Mouse (Mus musculus): Measurements from ENCODE around the gene Mtnr1b. TPM values are rescaled to one million over a fixed set of nuclear protein-coding genes. Genes with fewer than 3 reads are reported as not detected.
"Not testable (repeated sequence)": the region's sequence is repeated elsewhere in the genome, so short reads cannot be mapped to it uniquely, and the experiment has no call there.

Mtnr1b gene
- total RNA-seq (2021) = not detected

DNA sequence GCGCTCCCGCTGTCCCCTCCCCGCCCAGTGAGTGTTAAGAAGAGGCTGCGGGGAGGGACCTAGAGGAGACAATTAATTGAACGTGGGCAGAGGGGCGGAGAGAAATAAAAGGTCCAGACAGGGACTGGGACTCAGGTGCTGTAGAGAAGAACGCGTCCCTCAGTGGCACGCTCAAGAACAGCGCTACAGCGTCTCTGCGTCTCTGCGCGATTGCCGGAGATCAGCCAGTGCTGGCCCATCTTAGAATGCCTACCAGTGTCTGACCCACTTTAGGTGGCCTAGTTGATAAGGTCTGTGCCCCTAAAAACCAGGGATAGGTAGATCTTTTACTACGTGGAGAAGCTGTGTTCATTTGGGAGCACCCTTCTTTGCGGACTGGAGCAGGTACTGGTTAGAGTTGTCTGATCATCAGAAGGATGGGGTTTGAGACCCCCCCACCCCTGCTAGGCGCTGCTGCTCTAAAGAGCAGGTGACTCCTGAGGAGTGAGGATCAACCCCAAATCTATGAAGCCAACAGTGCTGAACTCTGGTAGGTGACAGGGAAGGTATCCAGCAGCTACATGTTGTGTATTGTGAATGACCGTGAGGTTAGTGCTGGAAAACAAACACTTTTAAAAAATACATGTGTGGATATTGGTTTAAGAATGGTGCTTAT is at the start of gene Mtnr1b:
Gene Mtnr1b (minus strand): TSS at position 51 of the 655 bp plus-strand sequence.
- no peak for DNase-seq (ENCODE audit: low spot score in 2 of 2)
- intact Hi-C loops (cut with DNase I) = no loop called here

DNA sequence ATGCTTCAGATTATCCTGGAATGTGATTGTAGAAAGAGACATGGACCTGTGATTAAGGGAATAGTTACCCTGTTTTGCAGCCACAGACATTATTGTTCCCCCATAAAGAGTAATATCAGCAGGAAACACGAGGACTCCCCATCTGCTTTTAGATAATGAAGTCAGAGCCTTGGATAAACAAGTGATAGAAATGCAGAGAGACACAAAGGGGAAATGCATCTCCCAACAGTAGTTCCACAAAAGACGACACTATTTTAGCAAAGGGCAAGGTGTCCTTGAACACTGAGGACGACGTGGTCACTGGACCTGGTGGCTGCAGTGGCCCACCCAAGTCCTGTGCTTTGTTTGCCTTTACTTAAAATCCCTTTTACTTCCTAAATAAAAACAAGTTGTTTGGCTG is 45.9 kb upstream of the Mtnr1b start:
- intact Hi-C loops (cut with DNase I) = loop anchor here (10.0 kb wide), 1 partner anchor 585 kb away; the partner anchor contains the start of gene Fat3
- no peak for DNase-seq (ENCODE audit: low spot score in 2 of 2)

DNA sequence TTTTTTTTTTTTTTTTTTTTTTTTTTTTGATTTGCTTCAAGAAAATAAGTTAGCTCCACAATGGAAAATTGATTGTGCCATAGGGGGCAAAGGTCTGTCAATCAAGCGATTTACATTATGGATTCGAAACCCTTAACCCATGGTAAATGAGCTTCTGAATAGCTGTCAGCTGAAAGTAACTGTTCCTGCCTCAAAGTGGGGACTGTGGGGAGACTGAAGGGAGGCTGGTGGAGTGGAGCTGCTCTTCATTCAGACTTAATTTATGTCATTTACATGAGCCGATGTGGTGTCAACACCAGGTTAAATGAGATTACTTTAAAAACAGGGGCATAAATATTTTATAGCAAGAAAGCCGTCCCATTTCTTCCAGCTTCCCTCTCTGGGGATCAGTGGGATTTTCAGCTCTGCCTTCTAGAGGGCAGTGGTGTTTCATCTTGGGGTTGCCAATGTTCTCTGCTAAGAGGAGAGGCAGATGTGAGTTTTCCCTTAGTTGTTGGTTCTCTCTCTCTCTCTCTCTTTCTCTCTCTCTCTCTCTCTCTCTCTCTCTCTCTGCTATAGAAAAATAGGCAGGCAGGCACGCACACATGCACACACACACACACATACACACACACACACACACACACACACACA is 45.1 kb upstream of the Mtnr1b start:
- intact Hi-C loops (cut with DNase I) = loop anchor here (10.0 kb wide), 1 partner anchor 585 kb away; the partner anchor contains the start of gene Fat3
- no peak for DNase-seq (ENCODE audit: low spot score in 2 of 2)

DNA sequence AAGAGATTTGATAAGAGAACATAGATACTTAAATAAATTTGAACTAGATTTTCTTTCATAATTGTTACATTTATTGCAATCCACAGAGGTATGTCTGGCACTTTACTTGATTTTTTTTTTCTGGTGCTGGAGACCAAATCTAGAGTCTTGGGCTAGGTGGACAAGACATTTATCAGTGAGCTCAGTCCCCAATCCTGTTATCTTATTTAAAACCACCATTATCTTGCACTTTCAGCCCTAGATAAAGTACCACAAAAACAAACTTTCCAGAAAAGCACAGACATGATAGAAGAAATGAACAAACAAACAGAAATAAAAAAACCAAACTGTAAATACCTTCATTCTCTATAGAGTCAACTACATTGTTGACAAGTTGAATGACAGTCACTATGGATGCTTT is 42.2 kb upstream of the Mtnr1b start:
- no peak for DNase-seq (ENCODE audit: low spot score in 2 of 2)
- intact Hi-C loops (cut with DNase I) = no loop called here

DNA sequence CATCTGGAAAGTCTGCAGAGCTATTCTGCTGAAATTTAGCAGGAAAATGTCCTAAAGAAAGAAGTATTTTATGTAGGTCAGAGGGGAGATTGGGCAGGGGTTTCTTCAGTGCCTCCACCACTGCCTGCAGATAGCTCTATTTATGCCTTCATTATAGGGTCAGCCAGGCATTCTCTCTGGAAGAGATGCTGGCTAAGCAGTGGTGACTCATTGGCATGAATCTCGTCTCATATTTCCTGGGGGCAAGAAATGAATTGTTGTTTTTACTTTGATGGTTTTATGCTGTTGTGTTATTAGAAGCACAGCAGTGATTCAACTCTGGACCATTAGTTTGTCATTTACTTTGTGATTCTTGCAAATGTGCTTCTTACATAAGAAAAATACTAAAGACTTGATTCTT is 38.4 kb upstream of the Mtnr1b start:
- no peak for DNase-seq (ENCODE audit: low spot score in 2 of 2)
- intact Hi-C loops (cut with DNase I) = no loop called here

DNA sequence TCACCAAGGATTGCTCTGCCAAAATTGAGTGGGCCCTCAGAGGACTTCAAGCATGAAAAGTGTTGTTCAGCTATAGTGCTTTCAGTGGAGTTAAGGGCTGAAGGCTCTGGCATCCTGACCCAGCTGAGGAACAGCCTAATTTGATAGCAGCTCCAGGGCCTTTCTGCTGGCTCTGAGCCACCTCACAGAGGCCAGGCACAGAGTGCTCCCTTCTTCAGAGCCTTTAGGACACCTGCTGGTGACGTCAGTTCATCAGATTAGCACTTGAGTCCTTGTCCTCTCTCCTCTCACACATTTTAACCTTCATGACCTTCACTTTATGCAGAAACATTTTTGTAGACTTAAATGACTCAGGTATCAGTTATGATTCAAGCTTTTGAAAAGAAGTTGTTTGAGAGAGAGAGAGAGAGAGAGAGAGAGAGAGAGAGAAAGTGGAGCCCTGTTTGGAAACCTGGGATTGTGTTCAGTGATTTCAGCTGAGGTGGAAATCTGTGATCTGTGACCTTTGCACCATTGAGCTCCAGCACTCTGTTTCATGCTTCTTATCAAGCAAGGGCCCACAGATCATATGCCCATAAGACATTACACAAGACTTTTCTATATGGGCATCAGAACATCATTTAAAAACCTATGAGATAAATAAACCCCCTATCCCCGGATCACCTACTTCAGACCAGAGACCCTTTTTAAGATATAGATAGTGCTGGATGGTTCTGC is 35.2 kb upstream of the Mtnr1b start:
- intact Hi-C loops (cut with DNase I) = no loop called here
- no peak for DNase-seq (ENCODE audit: low spot score in 2 of 2)

DNA sequence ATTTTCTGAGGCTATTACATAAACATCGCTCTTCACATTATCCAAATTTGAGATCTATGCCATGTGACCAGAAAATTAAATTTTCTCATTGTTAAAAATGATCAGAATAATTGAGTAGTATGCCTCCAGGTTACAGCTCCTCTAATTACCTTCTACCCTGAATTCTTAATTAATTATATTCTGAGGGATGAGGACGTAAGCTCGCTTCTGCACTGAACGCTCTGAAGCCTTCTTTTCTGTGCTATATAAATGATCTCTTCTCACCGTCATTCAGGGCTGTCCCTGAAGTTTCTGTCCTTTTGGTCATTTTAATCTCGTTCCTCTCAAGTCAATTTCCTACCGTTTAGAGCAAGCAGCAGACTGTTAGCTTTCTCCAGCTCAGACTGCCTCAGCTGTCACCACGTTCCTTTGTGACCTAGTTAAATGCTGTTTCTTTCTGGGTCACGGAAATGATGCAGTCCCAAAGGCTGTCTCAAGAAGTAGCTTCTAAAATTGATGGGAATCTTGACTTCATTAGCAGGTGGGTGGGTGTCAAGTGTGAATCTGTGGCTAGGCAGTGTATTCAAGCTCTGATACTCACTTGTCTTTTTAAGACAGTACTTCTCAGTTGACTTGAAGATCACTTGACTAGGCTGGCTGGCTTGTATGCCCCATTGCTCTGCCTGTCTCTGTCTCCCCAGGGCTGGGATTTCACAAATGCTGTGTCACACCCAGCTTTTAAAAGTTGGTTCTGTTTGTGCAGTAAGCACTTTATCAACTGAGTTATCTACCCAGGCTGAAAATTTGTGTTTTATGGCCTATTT is 29.8 kb upstream of the Mtnr1b start:
- intact Hi-C loops (cut with DNase I) = no loop called here
- no peak for DNase-seq (ENCODE audit: low spot score in 2 of 2)

DNA sequence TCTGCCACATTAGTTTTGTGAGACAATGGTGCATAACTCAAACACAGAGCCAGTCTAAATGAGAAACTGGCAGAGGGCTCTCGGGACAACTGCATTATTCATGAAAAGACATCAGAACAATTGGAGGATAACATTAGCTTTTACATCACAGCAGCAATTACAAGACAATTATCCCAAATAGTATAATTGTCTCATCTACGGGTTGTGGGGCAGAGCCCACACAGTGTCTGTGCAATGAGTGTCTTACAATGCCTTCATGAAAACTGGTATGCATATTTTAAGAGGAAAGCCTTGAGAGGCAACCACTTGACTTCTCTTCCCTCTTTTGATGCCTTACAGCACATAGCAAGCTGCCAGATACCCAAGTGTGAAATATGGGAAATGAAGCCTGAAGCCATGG is 23.8 kb upstream of the Mtnr1b start:
- intact Hi-C loops (cut with DNase I) = no loop called here
- DNase-seq (ENCODE audit: low spot score in 2 of 2) = no peak

DNA sequence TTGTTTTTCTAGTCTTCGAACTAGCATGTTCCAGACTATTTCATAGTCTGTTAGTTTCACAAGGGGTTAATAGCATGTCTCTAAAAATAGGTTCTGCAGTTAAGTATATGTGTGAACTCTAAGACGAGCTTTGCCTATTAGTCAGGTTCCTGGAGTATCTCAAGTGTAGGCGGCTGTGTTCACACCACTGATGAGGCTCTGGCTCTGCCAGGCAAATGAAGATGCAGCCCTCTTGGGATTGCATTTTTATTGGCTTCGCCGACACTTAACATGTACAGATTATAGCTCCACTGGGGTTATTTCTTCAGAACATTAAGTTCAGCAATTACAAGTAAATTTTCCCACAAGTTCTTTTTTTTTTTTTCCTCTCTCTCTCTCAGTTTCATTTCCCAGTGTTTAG is 12.4 kb upstream of the Mtnr1b start:
- intact Hi-C loops (cut with DNase I) = no loop called here
- no peak for DNase-seq (ENCODE audit: low spot score in 2 of 2)

DNA sequence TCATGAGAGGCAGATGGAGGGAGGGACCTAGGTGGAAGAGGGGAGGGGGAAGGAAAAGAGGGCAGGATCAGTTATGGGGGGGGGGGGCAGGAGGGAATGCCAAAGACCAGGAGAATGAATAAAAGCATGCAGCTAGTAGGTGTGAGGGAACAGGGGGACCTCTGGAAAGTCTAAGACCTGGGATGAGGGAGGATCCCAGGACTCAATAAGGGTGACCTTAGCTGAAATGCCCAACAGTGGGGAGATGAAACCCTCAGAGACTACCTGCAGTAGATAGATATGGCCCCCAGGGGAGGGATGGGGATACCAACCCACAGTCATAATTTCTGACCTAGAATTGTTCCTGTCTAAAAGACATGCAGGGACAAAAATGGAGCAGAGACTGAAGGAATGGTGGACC is 6.4 kb upstream of the Mtnr1b start:
- DNase-seq (ENCODE audit: low spot score in 2 of 2) = no peak
- intact Hi-C loops (cut with DNase I) = loop anchor here (1.0 to 5.0 kb wide), 2 partner anchors 128 to 195 kb away; no protein-coding TSS in a partner anchor

DNA sequence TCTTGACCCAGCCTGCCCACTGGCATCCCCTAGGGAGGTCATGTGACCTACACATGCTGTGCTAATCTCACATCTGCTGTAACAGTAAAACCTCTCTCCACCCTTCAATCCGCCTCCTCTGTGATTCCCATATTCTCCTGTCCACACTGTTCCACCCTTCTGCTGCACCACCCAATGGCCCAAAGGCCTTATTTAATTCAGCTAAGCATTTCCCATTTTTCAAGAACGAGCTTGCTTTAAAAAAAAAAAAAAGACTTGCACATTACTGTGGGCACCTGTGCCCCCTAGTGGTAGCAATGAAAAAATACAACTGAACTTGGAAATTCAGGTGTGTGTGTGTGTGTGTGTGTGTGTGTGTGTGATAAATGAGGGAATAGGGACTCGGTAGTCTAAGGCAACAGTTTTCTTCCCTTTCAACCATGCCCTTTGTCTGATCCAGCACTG is 5.8 kb upstream of the Mtnr1b start:
- DNase-seq (ENCODE audit: low spot score in 2 of 2) = no peak
- intact Hi-C loops (cut with DNase I) = loop anchor here (1.0 to 5.0 kb wide), 2 partner anchors 128 to 195 kb away; no protein-coding TSS in a partner anchor

DNA sequence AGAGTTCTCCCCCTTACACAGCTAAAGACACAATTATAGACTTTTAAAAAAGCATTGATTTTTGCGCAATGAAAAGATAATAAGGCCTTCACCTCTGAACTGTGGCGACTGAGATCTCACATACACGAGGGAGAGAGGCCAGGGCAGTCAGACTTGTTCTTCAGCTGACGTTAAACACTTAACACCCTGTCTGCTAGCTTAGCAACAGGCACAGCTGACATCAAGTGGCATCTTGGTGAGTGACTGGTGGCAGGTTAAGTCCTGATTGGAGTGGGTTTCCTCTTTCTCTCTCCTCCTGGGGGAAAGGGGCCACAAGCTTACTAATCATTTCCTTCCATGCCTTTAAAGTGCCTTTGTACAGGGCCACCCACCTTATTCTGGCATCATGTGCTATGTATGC is 4.3 kb downstream of the Mtnr1b start:
- intact Hi-C loops (cut with DNase I) = no loop called here
- no peak for DNase-seq (ENCODE audit: low spot score in 2 of 2)

DNA sequence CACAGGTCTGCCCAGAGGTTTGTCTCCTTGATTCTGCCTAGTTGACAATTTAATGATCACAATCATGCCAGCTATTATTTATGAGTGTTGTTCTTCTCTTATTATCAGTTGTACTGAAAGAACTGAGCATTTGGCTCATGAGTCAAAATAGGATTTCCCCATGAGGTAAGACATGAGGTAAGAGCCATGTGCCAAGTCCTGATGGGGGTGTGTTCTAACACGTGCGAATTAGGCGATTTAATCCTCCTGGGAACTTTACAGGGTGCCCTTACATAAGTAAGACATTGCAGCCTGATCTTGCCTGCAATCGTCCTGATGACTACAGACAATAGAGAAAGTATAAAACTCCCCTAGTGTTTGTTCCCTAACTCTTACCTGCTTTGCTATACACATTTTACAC is 4.9 kb downstream of the Mtnr1b start:
- no peak for DNase-seq (ENCODE audit: low spot score in 2 of 2)
- intact Hi-C loops (cut with DNase I) = no loop called here

DNA sequence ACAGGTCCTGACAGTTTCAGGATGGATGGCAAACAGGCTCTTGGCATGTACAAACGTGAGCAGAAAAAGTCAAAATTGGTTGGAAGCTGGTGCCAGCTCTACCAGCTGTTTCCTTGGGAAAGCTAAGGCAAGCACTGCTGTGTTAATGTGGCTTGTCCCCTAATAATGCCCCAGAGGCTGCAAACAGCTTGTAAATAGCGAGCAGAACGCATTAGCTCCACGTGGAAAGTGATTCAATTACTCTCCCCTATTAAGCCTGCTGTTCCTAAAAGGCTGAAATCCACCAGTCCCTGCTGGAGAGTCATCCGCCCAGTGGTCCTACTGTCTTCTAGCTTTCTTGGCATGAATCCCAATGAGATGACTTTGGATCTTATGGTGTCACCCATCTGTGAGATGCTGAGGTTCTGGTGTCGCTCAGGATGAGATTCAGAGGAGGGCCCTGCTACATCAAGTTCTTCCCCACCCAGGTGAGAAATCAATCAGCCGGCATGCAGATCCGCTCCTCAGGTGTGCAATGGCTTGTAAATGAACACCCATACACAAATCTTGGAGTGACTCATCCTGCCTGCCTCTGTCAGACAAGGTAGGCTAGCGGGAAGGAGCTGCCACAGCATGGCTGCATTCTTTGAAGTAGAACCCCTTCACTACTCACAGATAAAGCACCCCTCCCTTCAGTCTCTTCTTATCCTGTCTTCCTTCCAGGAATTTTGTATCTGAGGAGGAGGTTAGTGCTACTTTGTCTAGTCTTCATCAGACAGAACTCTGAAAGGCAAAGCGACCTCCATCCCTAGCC is 7.9 kb downstream of the Mtnr1b start:
- intact Hi-C loops (cut with DNase I) = no loop called here
- DNase-seq (ENCODE audit: low spot score in 2 of 2) = no peak

DNA sequence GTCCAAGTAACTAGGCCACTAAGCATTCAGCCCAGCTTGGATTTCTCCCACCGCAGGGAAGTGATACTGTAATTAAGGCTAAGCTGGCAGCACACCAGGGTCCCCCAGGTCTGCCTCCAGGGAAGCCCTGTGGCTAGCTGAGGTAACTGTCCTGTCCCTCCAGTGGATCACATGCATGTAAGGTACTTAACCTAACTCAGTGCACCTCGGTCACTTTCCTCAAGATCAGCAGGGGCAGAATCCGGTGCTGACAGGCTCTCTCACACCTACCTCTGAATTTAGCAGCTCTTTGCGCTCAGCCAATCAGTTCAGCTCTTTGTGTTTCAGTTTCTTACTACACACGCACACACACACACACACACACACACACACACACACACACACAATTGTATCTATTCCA is 13.0 kb downstream of the Mtnr1b start:
- intact Hi-C loops (cut with DNase I) = no loop called here
- no peak for DNase-seq (ENCODE audit: low spot score in 2 of 2)

DNA sequence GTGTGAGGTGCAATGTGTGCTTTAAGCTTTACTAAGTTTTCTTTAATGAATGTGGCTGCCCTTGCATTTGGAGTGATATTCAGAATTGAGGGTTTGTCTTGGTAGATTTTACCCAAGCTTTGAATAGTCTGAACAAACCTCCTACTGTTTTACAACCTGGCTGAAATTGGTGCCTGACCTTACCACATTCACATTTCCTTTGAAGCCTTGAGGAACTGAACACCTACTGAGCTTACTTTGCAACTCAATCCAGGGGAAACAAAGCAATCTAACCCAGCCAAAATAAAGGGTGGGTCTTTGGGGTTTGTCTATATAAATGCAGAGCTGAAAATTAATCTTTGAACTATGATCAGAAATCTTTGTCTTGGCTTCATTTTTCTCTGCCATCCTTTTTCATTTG is 23.6 kb downstream of the Mtnr1b start:
- intact Hi-C loops (cut with DNase I) = no loop called here
- no peak for DNase-seq (ENCODE audit: low spot score in 2 of 2)

DNA sequence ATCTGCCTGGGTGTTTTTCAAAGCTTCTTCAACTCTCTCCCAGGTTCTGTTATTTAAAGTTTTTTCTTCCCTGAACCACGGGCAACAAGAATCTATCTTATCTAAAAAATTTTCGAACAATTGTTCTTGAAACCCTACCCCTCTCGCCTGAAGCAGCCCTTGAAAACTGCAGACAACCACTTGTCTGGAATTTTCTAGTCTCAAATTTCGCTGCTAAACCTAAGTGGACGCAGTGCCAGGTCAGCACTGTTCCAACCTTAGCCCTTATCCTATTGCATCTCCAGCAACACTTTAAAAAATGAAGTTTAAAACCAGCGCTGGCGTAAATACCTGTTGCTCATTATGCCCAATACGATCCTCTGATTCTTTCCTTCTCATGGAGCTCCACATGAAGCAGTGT is 29.0 kb downstream of the Mtnr1b start:
- DNase-seq (ENCODE audit: low spot score in 2 of 2) = no peak
- intact Hi-C loops (cut with DNase I) = no loop called here

DNA sequence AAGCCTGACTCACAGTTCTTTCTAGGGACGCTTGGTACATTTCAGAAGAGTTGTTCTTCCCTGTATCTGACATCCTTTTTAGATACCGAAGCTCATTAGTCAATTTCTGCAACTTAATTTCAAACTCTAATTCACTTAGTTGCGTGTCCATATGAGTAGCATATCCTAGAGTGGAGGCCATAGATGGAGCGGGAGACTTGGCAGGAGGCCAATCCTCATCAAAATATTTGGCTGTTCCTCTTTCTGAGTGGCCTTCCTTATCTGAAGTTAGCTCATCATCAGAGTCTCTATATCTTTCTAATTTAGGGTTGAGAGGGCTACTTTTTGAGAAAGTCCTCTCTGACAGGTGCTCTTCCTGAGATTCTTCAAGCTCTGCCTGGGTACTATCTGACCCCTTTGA is 29.4 kb downstream of the Mtnr1b start:
- DNase-seq (ENCODE audit: low spot score in 2 of 2); intact Hi-C loops (cut with DNase I): not testable (repeated sequence)

All from left cerebral cortex, postnatal 36 days (tissue).